Mouse (Mus musculus) heart, postnatal 0 days (tissue): ENCODE data around the gene Tbxa2r. TPM values are rescaled to one million over a fixed set of nuclear protein-coding genes. Genes with fewer than 3 reads are reported as not detected.
A peak's percentile ranks its signal among the peaks of the same experiment; 100 is the strongest.

Source experiments
- ATAC-seq: fragments of 200-750 bp; cut with Nextera tagmentation; 2 replicates; pipeline ENCODE4 v1.8.0; 2017; ENCODE audit warnings: low read depth, moderate number of reproducible peaks, moderate library complexity; ENCODE audit not compliant: insufficient read depth
- DNase-seq: peaks from one replicate; pipeline ENCODE4 v3.0.0-alpha.2; 2016; ENCODE audit warnings: low spot score
- H3K27ac ChIP-seq: fragments of 300-500 bp; sonication (generic); 2 replicates; pipeline ENCODE4 v1.5.1; 2014; ENCODE audit warnings: low read depth, mild to moderate bottlenecking
- H3K27me3 ChIP-seq: fragments of 300-500 bp; sonication (generic); 2 replicates; pipeline ENCODE4 v1.6.1; 2014; ENCODE audit warnings: low read length, mixed read lengths; ENCODE audit not compliant: control insufficient read depth, insufficient read depth
- H3K36me3 ChIP-seq: fragments of 300-500 bp; sonication (generic); replicated peaks from 2 replicates; pipeline ENCODE4 v1.6.1; 2014; ENCODE audit warnings: low read length, mixed read lengths; ENCODE audit not compliant: control insufficient read depth, insufficient read depth
- H3K4me1 ChIP-seq: fragments of 300-500 bp; sonication (generic); 2 replicates; pipeline ENCODE4 v1.6.1; 2014; ENCODE audit warnings: antibody characterized with exemption; ENCODE audit not compliant: control insufficient read depth, insufficient read depth
- H3K4me2 ChIP-seq: fragments of 300-500 bp; sonication (generic); 2 replicates; pipeline ENCODE4 v1.6.1; 2014; ENCODE audit warnings: low read depth, mild to moderate bottlenecking, low read length, moderate library complexity
- H3K4me3 ChIP-seq: fragments of 300-500 bp; sonication (generic); 2 replicates; pipeline ENCODE4 v1.5.1; 2014; ENCODE audit warnings: low read depth, low read length
- H3K9ac ChIP-seq: fragments of 300-500 bp; sonication (generic); replicated peaks from 2 replicates; pipeline ENCODE4 v1.6.1; 2014; ENCODE audit warnings: low read depth, low read length, mixed read lengths
- H3K9me3 ChIP-seq: fragments of 300-500 bp; sonication (generic); replicated peaks from 2 replicates; pipeline ENCODE4 v1.6.1; 2016; ENCODE audit warnings: low read length; ENCODE audit not compliant: control insufficient read depth
- CTCF ChIP-seq: IDR thresholded peaks from 2 replicates; pipeline ENCODE4 v1.5.1; 2016; ENCODE audit warnings: antibody characterized with exemption, control low read depth, low read depth
- EP300 ChIP-seq: IDR thresholded peaks from 2 replicates; pipeline ENCODE4 v1.6.1; 2016; ENCODE audit warnings: antibody characterized with exemption, low read depth
- WGBS: fragments of 180-500 bp; shearing (Covaris S2); extraction: QIAGEN DNeasy Blood & Tissue Kit; methylation state at CpG from one replicate; pipeline ENCODE4 v1.1.7; 2014; 5-methylcytosine and 5-hydroxymethylcytosine counted together
- polyA plus RNA-seq: library from polyadenylated mRNA; unstranded; fragments of >200 nt; fragmentation: Nextera tagmentation; extraction: Ambion mirVana; gene quantifications from 2 replicates; pipeline ENCODE4 v1.2.1, GENCODE M21; 2015
- total RNA-seq: library from RNA; depleted of rRNA; stranded (reverse); fragments of >200 nt; gene quantifications from 2 replicates; pipeline ENCODE4 v1.2.3, GENCODE M21; 2014; ENCODE audit warnings: low replicate concordance

Gene Tbxa2r
- total and polyA plus RNA-seq, 2 experiments from 2014 or later, result 4.7 to 6.3 TPM

GRCm38 (mm10) chr10:81376561-81377361 lies 48.2 kb downstream of the Tbxa2r start:
- Histone ChIP-seq H3K4me2 (peak overlapping the region; percentile 83), H3K27ac (peak overlapping the region; percentile 36; the same call in 1 of the 2 replicates), H3K4me1 (peaks cover 17% of the 10 kb centered on the region), H3K9me3 (no peaks in the 10 kb centered on the region), H3K9ac (peak overlapping the region; percentile 92), H3K27me3 (no peaks in the 10 kb centered on the region), H3K4me3 (peak overlapping the region; percentile 87), H3K36me3 (peaks cover 24% of the 10 kb centered on the region)
- WGBS, result 40% methylated on average over 6 of the region's 6 CpGs
- DNase-seq, result no peak
- ATAC-seq, result no peak
- TF ChIP-seq CTCF, result no peak
- TF ChIP-seq EP300, result no peak

- Histone ChIP-seq H3K27ac (peak overlapping the region; percentile 36; the same call in 1 of the 2 replicates), H3K4me2 (peak overlapping the region; percentile 83)
- no peak for ATAC-seq
Measured at GRCm38 (mm10) chr10:81377362-81377664, 48.8 kb downstream of the Tbxa2r start.

GRCm38 (mm10) chr10:81377793-81378552 lies 49.4 kb downstream of the Tbxa2r start, which contains the start of gene Fzr1:
Gene Fzr1 (minus strand): TSS chr10:81378516.
- DNase-seq (no peak), ATAC-seq (peak; percentile 2; the same call in 1 of the 2 replicates)
- Histone ChIP-seq H3K4me3 (peak within 1 kb of the TSS; percentile 87), H3K9ac (peak within 1 kb of the TSS; percentile 92), H3K9me3 (no peaks in the 10 kb centered on the region), H3K27ac (peak within 1 kb of the TSS; percentile 78), H3K4me1 (peaks cover 17% of the 10 kb centered on the region), H3K4me2 (peak within 1 kb of the TSS; percentile 83), H3K36me3 (peaks cover 24% of the 10 kb centered on the region), H3K27me3 (no peaks in the 10 kb centered on the region)
- TF ChIP-seq CTCF, result no peak
- WGBS, result under 1% methylated on average over 54 of the region's 59 CpGs

More at GRCm38 (mm10) chr10:81377362-81377664, 48.8 kb downstream of the Tbxa2r start:
- peaks cover 24% of the 10 kb centered on the region for H3K36me3 ChIP-seq
- peaks cover 17% of the 10 kb centered on the region for H3K4me1 ChIP-seq
- TF ChIP-seq CTCF (no peak), EP300 (no peak)
- peak overlapping the region; percentile 92 for H3K9ac ChIP-seq
- H3K9me3 ChIP-seq, result no peaks in the 10 kb centered on the region
- H3K27me3 ChIP-seq, result no peaks in the 10 kb centered on the region
- peak overlapping the region; percentile 87 for H3K4me3 ChIP-seq
- WGBS, result 41% methylated on average over 2 of the region's 2 CpGs
- no peak for DNase-seq

GRCm38 (mm10) chr10:81378553-81379182 lies 50.1 kb downstream of the Tbxa2r start:
- Histone ChIP-seq H3K9me3 (no peaks in the 10 kb centered on the region), H3K27me3 (no peaks in the 10 kb centered on the region), H3K4me2 (peak overlapping the region; percentile 71), H3K9ac (peak overlapping the region; percentile 43; the same call in 1 of the 2 replicates), H3K36me3 (peaks cover 19% of the 10 kb centered on the region), H3K27ac (peak overlapping the region; percentile 51; the same call in 1 of the 2 replicates), H3K4me3 (peak overlapping the region; percentile 87), H3K4me1 (peaks cover 17% of the 10 kb centered on the region)
- TF ChIP-seq CTCF (0 out of 2 replicates have a peak, but pooled peaks have one; percentile 23), EP300 (no peak)
- peak; percentile 100 for DNase-seq
- ATAC-seq, result peak; percentile 94
- under 1% methylated on average over 46 of the region's 46 CpGs for WGBS

GRCm38 (mm10) chr10:81379183-81379553 lies 50.6 kb downstream of the Tbxa2r start:
- Histone ChIP-seq H3K4me3 (peak overlapping the region; percentile 87), H3K4me2 (peak overlapping the region; percentile 71), H3K9ac (peak overlapping the region; percentile 43; the same call in 1 of the 2 replicates), H3K27me3 (no peaks in the 10 kb centered on the region), H3K9me3 (no peaks in the 10 kb centered on the region), H3K27ac (peak overlapping the region; percentile 51; the same call in 1 of the 2 replicates), H3K4me1 (peaks cover 17% of the 10 kb centered on the region), H3K36me3 (peaks cover 14% of the 10 kb centered on the region)
- DNase-seq, result no peak
- TF ChIP-seq EP300 (no peak), CTCF (no peak)
- no peak for ATAC-seq
- 64% methylated on average over 3 of the region's 3 CpGs for whole genome bisulfite sequencing
